Mouse (Mus musculus): Measurements from ENCODE around the gene Plekhm3. TPM values are rescaled to one million over a fixed set of nuclear protein-coding genes. Genes with fewer than 3 reads are reported as not detected.

Plekhm3 gene
- polyA plus RNA-seq, 1 experiment: 7.4 TPM

DNA sequence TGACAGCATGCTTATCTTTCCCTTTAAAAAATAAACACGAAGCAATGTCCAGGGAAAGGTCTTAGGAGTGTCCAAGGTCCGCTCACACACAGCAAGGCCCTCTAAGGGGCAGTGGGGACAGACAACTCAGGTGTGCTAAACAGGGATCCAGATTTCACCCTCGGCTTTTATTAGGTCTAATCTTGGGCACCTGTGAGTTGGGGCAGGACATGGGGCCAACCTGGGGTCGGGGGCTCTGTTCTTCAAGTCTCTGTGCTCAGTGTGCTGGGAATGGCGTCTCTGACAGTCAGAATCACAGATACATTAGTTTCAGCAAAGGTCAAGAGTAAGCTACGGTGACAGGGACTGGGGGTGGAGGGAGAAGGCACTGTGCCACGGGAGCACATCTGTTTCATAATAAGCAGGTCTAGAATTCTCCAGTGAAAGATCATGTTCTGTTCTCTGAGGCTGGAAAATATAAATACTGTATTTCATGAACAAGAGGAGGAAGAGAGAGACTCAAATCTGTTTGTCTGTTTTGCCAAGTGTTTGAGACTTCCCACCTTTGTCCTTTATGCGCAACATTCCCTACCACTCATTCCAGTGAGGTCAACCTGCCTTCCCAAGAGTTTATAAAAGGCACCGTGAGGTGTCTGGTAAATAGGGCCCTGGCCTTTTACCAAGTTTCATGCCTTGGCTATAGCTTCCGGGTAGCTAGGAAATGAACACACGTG lies 163.9 kb downstream of the Plekhm3 start:
- TF ChIP-seq POLR2A (IDR thresholded peaks at IDR 0.05; ENCODE audit: borderline replicate concordance, extremely low read depth, insufficient read depth, insufficient read length, poor library complexity, severe bottlenecking): no peak
- no peak for TF ChIP-seq CTCF (IDR thresholded peaks at IDR 0.05; ENCODE audit: borderline replicate concordance, extremely low read depth, insufficient read depth, insufficient read length)
- DNase-seq (ENCODE audit: low read depth): no peak

DNA sequence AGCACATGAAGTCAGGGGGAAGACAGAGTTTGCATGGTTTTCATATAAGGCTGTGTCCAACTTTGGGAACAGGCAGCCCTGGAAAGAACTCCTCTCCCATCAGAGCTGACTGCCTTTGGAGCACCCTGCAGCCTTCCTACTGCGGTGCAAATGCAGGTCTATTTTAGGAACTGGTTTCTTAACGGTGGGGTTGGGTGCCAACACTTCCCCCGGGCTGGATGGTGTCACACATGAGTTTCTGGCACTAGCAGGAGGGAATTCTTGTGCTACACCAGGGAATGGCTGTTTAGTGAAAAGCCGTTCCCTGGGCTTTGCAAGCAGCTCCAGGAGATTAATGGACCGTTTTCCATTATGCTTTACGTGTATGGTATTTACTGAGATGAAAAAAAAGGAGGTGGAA lies 164.8 kb downstream of the Plekhm3 start:
- DNase-seq (ENCODE audit: low read depth): peak; percentile 84
- no peak for TF ChIP-seq CTCF (IDR thresholded peaks at IDR 0.05; ENCODE audit: borderline replicate concordance, extremely low read depth, insufficient read depth, insufficient read length)
- no peak for TF ChIP-seq POLR2A (IDR thresholded peaks at IDR 0.05; ENCODE audit: borderline replicate concordance, extremely low read depth, insufficient read depth, insufficient read length, poor library complexity, severe bottlenecking)

DNA sequence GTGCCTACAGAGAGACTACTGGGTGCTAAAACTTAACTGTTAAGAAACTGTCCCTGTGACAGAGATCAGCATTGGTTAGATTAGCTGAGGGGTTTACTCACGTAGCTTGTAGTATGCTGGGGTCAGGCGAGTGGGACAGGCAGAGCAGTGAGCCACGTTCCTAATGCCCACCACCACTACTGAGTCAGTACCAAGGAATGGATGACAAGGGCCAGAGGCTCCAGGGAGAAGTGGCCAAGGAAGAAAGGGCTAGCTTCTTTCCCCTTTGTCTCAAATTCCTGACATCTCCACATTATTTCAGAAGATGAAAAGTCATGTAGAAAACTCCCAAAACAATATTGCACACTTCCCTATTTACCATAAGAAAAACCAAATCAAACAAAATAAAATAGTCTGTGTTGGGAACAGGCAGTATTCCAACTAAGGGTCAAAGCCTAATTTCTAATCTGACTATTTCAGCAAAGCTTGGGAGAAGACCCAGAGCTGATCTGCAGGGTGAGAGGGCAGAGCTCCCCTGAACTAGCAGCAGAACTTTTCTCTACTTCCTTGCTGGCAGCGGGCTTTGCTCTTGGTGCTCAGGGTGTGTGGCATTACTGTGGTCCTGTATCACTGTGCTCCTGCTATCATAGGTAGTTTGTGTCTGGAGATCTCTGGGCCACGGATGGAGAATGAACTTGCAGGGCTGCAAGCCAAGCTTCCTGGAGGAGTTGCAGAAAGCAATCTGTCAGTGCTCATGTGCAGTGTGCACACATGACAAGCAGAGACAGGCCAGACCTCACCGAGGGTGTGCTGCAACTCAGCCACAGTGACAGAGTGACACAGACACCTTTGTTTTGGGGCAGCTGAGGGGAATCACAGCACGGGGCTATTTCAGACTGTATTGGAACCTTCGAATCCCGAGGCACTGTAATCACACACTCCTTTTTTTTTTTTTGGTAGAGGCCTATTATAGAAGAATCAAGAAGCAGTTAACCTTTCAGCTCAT lies 165.5 kb downstream of the Plekhm3 start:
- TF ChIP-seq POLR2A (IDR thresholded peaks at IDR 0.05; ENCODE audit: borderline replicate concordance, extremely low read depth, insufficient read depth, insufficient read length, poor library complexity, severe bottlenecking): no peak
- no peak for TF ChIP-seq CTCF (IDR thresholded peaks at IDR 0.05; ENCODE audit: borderline replicate concordance, extremely low read depth, insufficient read depth, insufficient read length)
- peak; percentile 63 for DNase-seq (ENCODE audit: low read depth)

DNA sequence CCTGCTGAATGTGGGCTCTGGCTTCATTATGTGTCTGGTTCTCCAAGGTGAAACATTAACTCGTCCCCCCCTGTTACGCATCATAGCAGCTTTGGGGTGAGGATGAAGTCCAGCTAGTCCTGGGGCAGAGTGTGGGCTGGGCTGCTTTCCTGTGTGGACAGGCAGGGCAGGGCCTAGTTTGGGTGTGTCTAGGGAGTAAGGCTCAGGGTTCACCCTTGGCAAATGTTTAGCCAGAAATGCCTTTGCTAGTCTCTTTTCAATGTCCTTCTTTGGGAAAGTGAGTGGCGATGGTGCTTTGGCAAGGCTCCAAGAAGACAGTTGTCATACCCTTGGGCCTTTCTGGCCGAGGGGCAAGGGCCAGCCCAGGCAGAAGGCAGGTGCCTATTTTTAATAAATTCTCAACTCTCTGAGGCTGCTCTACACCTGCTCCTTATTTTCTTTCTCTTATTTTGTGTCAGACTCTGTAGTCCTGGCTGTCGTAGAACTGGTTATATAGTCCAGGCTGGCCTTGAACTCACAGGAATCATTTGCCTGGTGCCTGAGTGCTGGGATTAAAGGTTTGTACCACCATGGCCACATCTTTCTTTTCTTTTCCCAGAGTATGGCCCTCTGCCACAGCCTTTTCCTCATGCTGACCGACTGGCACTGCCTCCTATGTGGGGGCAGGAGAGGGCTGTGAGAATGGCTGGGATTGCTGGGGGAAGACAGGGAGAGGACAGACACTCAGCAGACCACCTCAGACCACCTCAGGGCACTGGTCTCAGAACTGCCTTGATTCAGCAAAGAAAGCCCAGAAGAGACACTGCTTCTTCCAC lies 168.7 kb downstream of the Plekhm3 start:
- no peak for DNase-seq (ENCODE audit: low read depth)
- TF ChIP-seq POLR2A (IDR thresholded peaks at IDR 0.05; ENCODE audit: borderline replicate concordance, extremely low read depth, insufficient read depth, insufficient read length, poor library complexity, severe bottlenecking) (no peak), CTCF (IDR thresholded peaks at IDR 0.05; ENCODE audit: borderline replicate concordance, extremely low read depth, insufficient read depth, insufficient read length) (no peak)

DNA sequence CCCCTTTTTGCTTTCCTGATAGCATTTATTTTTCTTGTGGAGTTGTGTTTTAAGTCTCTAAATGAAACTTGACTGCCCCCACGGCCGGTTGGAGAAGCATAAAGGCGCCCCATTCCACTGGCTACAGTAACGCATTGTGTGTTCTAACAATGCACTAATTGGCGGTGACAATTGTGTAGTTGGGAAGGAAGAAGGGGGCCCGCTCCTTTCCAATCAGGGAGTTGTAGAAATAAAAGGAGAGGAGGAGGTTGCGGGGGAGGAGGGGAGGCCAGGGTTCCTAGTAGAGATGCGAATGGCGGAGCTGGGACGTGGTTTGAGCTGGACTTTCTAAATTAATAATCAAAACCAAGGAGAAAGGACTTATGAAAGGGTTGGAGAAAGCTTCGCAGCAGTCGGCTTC lies 176.8 kb downstream of the Plekhm3 start:
- DNase-seq (ENCODE audit: low read depth): peak; percentile 87

DNA sequence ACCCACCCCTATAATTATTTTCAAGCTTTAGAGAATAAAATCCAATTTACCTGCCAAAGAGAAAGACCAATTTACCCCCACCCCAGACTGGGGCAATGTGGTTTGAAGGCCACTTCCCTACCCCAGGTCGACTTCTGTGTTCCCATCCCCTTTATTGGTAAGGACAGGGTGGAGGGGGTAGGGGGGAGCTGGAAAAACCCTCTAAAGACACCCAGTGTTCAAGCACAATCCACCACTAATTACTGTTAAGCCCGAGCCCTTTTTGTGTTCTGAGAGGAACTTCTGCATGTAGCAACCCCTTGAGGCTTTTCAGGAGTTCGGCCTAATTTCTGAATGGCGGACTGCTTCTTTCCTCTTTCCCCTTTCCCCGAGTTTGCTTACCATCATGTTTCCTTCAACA lies 177.2 kb downstream of the Plekhm3 start:
- peak; percentile 79 for DNase-seq (ENCODE audit: low read depth)
- no peak for TF ChIP-seq CTCF (IDR thresholded peaks at IDR 0.05; ENCODE audit: borderline replicate concordance, extremely low read depth, insufficient read depth, insufficient read length)
- no peak for TF ChIP-seq POLR2A (IDR thresholded peaks at IDR 0.05; ENCODE audit: borderline replicate concordance, extremely low read depth, insufficient read depth, insufficient read length, poor library complexity, severe bottlenecking)

More for the DNA sequence above, 176.8 kb downstream of the Plekhm3 start:
- no peak for TF ChIP-seq POLR2A (IDR thresholded peaks at IDR 0.05; ENCODE audit: borderline replicate concordance, extremely low read depth, insufficient read depth, insufficient read length, poor library complexity, severe bottlenecking)
- TF ChIP-seq CTCF (IDR thresholded peaks at IDR 0.05; ENCODE audit: borderline replicate concordance, extremely low read depth, insufficient read depth, insufficient read length): no peak

DNA sequence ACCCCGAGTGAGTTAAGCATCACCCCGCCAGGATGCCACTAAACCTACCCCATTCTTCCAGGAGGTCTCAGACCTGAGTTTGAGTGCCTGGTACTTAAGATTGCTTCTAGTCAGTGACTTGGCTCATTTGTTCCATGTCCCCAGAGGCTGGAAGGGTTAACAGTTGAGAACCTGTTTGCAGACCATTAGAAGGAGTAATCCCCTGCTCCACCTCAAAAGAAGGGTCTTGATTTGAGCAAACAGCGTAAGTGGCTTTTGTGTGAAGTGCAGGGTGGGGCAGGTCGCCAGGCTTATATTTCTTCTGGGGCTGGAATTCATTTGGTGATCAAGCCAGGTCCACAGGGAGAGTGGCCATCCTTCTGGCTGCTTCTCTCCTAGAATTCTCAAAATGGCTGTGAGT lies 183.3 kb downstream of the Plekhm3 start:
- TF ChIP-seq CTCF (IDR thresholded peaks at IDR 0.05; ENCODE audit: borderline replicate concordance, extremely low read depth, insufficient read depth, insufficient read length) (no peak), POLR2A (IDR thresholded peaks at IDR 0.05; ENCODE audit: borderline replicate concordance, extremely low read depth, insufficient read depth, insufficient read length, poor library complexity, severe bottlenecking) (no peak)
- DNase-seq (ENCODE audit: low read depth): no peak

DNA sequence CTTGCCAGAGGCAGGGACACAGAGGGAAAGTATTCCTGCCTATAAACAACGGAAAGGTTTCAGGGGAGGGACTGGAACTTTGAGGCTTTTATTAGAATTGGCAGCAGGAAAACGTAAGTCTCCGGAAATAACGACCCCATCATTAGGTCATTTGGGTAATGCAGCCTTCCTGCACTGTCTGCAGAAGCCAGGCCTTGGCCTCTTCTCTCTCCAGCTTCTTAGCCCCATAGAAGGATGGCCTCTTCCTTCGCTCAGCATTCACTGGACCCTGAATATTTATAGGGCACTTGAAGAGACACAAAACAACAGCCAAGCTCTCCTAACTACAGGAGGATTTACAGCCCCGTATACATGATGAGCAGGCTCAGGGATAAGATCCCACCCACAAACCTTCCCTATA lies 186.5 kb downstream of the Plekhm3 start:
- no peak for DNase-seq (ENCODE audit: low read depth)
- TF ChIP-seq CTCF (IDR thresholded peaks at IDR 0.05; ENCODE audit: borderline replicate concordance, extremely low read depth, insufficient read depth, insufficient read length): no peak
- no peak for TF ChIP-seq POLR2A (IDR thresholded peaks at IDR 0.05; ENCODE audit: borderline replicate concordance, extremely low read depth, insufficient read depth, insufficient read length, poor library complexity, severe bottlenecking)

DNA sequence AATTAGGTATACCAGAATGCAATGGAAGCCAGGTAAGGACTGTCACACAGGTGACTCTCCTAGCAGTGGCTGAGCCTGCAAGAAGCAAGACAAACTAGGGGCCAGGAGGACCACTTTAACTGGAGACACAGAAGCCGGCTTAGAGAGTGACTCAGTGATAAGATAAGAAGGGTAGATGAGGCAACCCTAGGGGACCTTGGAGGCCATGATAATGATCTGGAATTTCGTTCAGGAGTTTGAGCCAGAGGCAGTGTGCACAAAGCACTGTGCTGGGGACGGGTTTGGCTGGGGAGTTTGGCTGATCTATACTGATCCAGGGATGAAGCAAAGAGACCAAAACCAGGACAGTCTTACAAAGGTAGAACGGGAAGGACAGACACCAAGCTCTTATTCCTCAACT lies 195.0 kb downstream of the Plekhm3 start:
- TF ChIP-seq CTCF (IDR thresholded peaks at IDR 0.05; ENCODE audit: borderline replicate concordance, extremely low read depth, insufficient read depth, insufficient read length) (no peak), POLR2A (IDR thresholded peaks at IDR 0.05; ENCODE audit: borderline replicate concordance, extremely low read depth, insufficient read depth, insufficient read length, poor library complexity, severe bottlenecking) (no peak)
- no peak for DNase-seq (ENCODE audit: low read depth)

DNA sequence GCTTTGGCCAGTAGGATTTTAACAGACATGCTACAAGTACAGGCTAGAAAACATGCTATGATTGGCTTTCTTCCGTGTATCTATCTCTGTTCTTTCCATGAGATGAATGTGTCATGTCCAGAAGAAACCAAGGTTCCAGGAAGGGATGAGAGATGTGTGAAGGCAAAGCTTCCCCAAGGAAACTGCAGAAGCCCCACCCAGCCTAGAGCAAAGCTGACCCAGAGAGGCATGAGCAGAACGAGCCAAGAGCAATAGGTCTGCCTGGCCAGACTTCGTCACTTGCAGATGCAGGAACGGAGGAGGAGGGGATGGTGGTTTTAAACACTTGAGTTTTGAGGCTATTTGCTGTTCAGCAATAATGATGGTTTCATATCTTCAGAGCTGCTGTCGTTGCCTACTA lies 198.9 kb downstream of the Plekhm3 start:
- DNase-seq (ENCODE audit: low read depth): no peak
- no peak for TF ChIP-seq POLR2A (IDR thresholded peaks at IDR 0.05; ENCODE audit: borderline replicate concordance, extremely low read depth, insufficient read depth, insufficient read length, poor library complexity, severe bottlenecking)
- TF ChIP-seq CTCF (IDR thresholded peaks at IDR 0.05; ENCODE audit: borderline replicate concordance, extremely low read depth, insufficient read depth, insufficient read length): no peak

DNA sequence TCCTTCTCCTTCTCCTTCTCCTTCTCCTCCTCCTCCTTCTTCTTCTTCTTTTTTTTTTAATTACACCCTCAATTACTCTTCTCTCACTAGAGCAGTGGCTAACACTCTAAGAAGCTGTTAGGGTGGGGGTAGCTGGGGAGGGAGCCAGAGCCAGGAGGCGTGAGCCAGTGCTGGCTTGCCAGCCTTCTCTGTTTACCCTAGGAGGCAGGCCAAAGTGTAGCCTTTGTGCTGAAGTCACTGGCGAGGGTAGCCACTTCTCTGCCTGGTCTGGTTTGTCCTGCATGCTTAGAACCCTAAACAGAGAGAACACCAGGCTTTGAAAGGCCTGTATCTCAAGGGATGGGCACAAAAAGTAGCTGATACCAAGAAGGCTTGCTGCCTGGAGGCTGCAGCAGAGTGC lies 199.4 kb downstream of the Plekhm3 start:
- no peak for TF ChIP-seq CTCF (IDR thresholded peaks at IDR 0.05; ENCODE audit: borderline replicate concordance, extremely low read depth, insufficient read depth, insufficient read length)
- no peak for TF ChIP-seq POLR2A (IDR thresholded peaks at IDR 0.05; ENCODE audit: borderline replicate concordance, extremely low read depth, insufficient read depth, insufficient read length, poor library complexity, severe bottlenecking)
- peak; percentile 6 for DNase-seq (ENCODE audit: low read depth)
